Mouse (Mus musculus): ENCODE measurements around the gene Gfpt2. TPM values are rescaled to one million over a fixed set of nuclear protein-coding genes. Genes with fewer than 3 reads are reported as not detected.
"Not testable (repeated sequence)": the region's sequence is repeated elsewhere in the genome, so short reads cannot be mapped to it uniquely, and the experiment has no call there.

The Gfpt2 gene
- polyA plus RNA-seq, 1 experiment from 2014 or later, result 9.1 TPM

- no peak overlapping the region for H3K9ac ChIP-seq
- ATAC-seq (ENCODE audit: extremely low read depth, insufficient number of reproducible peaks, low FRiP score, low TSS enrichment), result no peak
- H3K36me3 ChIP-seq, result no peaks in the 10 kb centered on the region
- no peaks in the 10 kb centered on the region for H3K9me3 ChIP-seq
- no peak overlapping the region for H3K4me2 ChIP-seq
- H3K4me1 ChIP-seq, result peaks cover 14% of the 10 kb centered on the region; the same call in 1 of the 2 replicates
- H3K27me3 ChIP-seq (replicated peaks), result 0 out of 2 replicates have a peak, but pooled peaks cover 4% of the 10 kb centered on the region
- WGBS, result 71% methylated on average over 6 of the region's 6 CpGs
- no peak overlapping the region for H3K4me3 ChIP-seq
- no peak overlapping the region for H3K27ac ChIP-seq (replicated peaks)
Observed at GRCm38 (mm10) chr11:49798931-49799330, 5.0 kb downstream of the Gfpt2 start.

DNA sequence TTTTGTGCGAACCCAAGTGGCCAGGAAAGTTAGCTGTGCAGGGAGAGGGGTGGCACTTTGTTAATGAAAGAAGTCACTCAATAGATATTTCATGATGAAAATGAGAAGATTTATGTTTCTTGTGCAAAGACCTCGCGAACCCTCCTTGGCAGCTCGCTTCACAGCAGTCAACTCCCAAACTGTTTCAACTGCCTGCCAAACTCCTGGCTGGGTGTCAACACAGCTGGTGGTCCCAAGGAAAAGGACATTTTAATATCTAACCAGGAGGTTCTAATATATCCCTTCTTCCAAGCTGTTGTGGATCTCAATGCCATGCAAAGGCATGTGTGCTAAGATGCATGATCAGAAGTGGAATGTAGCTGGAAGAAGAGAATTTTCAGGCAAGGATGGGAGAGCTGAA is 7.5 kb downstream of the Gfpt2 start:
- whole genome bisulfite sequencing, result 79% methylated on average over 4 of the region's 4 CpGs
- no peaks in the 10 kb centered on the region for H3K27me3 ChIP-seq (replicated peaks)
- no peaks in the 10 kb centered on the region; the same call in 1 of the 2 replicates for H3K36me3 ChIP-seq
- H3K4me2 ChIP-seq, result no peak overlapping the region
- H3K4me3 ChIP-seq, result no peak overlapping the region
- no peaks in the 10 kb centered on the region for H3K4me1 ChIP-seq
- no peak for ATAC-seq (ENCODE audit: extremely low read depth, insufficient number of reproducible peaks, low FRiP score, low TSS enrichment)
- no peaks in the 10 kb centered on the region for H3K9me3 ChIP-seq
- H3K9ac ChIP-seq, result no peak overlapping the region
- H3K27ac ChIP-seq (replicated peaks), result no peak overlapping the region

- Histone ChIP-seq H3K4me1 (no peaks in the 10 kb centered on the region), H3K9me3 (no peaks in the 10 kb centered on the region), H3K4me3 (no peak overlapping the region), H3K27ac (replicated peaks) (no peak overlapping the region), H3K36me3 (peaks cover 5% of the 10 kb centered on the region), H3K9ac (no peak overlapping the region), H3K27me3 (replicated peaks) (no peaks in the 10 kb centered on the region), H3K4me2 (no peak overlapping the region)
- 93% methylated on average over 4 of the region's 4 CpGs for WGBS
- ATAC-seq (ENCODE audit: extremely low read depth, insufficient number of reproducible peaks, low FRiP score, low TSS enrichment), result no peak
Observed at GRCm38 (mm10) chr11:49803801-49804200, 9.8 kb downstream of the Gfpt2 start.

GRCm38 (mm10) chr11:49806218-49806617 is 12.2 kb downstream of the Gfpt2 start:
- H3K9me3 ChIP-seq, result no peaks in the 10 kb centered on the region
- 50% methylated on average over 3 of the region's 3 CpGs for WGBS
- ATAC-seq (ENCODE audit: extremely low read depth, insufficient number of reproducible peaks, low FRiP score, low TSS enrichment), result no peak

DNA sequence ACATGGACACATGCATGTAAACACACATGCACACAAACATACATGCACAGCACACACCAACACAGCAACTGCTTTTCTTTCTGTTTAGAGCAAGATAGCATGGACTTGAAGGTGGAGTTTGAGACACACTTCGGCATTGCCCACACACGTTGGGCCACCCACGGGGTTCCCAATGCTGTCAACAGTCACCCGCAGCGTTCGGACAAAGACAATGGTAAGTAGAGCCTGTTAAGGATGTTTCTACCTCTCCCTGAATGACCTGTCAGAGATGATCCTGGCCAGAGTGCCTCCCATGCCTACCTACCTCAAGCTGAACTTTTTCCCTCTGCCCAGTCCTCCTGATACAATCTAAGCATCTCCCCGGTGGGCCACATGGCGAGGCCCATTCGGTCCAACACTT is 15.0 kb downstream of the Gfpt2 start:
- peaks cover 25% of the 10 kb centered on the region for H3K36me3 ChIP-seq
- H3K27me3 ChIP-seq (replicated peaks), result no peaks in the 10 kb centered on the region
- H3K4me2 ChIP-seq, result no peak overlapping the region
- WGBS, result 89% methylated on average over 9 of the region's 9 CpGs
- no peak overlapping the region for H3K27ac ChIP-seq (replicated peaks)
- no peaks in the 10 kb centered on the region for H3K9me3 ChIP-seq
- no peak for ATAC-seq (ENCODE audit: extremely low read depth, insufficient number of reproducible peaks, low FRiP score, low TSS enrichment)
- no peak overlapping the region for H3K4me3 ChIP-seq
- H3K4me1 ChIP-seq, result peaks cover 13% of the 10 kb centered on the region
- H3K9ac ChIP-seq, result no peak overlapping the region

More at GRCm38 (mm10) chr11:49806218-49806617, 12.2 kb downstream of the Gfpt2 start:
- H3K9ac ChIP-seq, result no peak overlapping the region
- peaks cover 6% of the 10 kb centered on the region for H3K4me1 ChIP-seq
- no peak overlapping the region for H3K27ac ChIP-seq (replicated peaks)
- peaks cover 14% of the 10 kb centered on the region for H3K36me3 ChIP-seq
- H3K4me3 ChIP-seq, result no peak overlapping the region
- no peak overlapping the region for H3K4me2 ChIP-seq
- no peaks in the 10 kb centered on the region for H3K27me3 ChIP-seq (replicated peaks)

DNA sequence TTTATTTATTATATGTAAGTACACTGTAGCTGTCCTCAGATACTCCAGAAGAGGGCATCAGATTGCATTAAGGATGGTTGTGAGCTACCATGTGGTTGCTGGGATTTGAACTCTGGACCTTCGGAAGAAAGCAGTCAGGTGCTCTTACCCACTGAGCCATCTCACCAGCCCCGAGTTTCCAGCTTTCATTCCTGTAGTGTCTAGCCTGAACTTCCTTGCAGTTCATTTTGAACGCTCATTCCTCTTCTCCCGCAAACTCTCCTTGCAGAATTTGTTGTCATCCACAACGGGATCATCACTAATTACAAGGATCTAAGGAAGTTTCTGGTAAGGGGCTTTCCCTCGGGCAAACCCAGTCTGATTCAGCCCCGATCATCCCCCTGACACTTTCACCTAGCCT is 16.7 kb downstream of the Gfpt2 start:
- peak overlapping the region; percentile 61 for H3K27ac ChIP-seq (replicated peaks)
- H3K9me3 ChIP-seq; ATAC-seq (ENCODE audit: extremely low read depth, insufficient number of reproducible peaks, low FRiP score, low TSS enrichment); H3K9ac ChIP-seq; H3K4me2 ChIP-seq; H3K4me3 ChIP-seq; H3K27me3 ChIP-seq (replicated peaks): not testable (repeated sequence)
- 59% methylated on average over 7 of the region's 7 CpGs for WGBS
- peaks cover 13% of the 10 kb centered on the region for H3K4me1 ChIP-seq
- H3K36me3 ChIP-seq, result peaks cover 36% of the 10 kb centered on the region

- H3K9me3 ChIP-seq, result no peaks in the 10 kb centered on the region
- no peaks in the 10 kb centered on the region for H3K27me3 ChIP-seq (replicated peaks)
- peaks cover 13% of the 10 kb centered on the region for H3K4me1 ChIP-seq
- no peak overlapping the region for H3K4me2 ChIP-seq
- H3K4me3 ChIP-seq, result no peak overlapping the region
- peak overlapping the region; percentile 61 for H3K27ac ChIP-seq (replicated peaks)
- 37% methylated on average over 8 of the region's 8 CpGs for WGBS
- H3K36me3 ChIP-seq, result peaks cover 36% of the 10 kb centered on the region
- ATAC-seq (ENCODE audit: extremely low read depth, insufficient number of reproducible peaks, low FRiP score, low TSS enrichment), result peak; percentile 25; the same call in 1 of the 2 replicates
- H3K9ac ChIP-seq, result no peak overlapping the region
Observed at GRCm38 (mm10) chr11:49811099-49811541, 17.1 kb downstream of the Gfpt2 start.

DNA sequence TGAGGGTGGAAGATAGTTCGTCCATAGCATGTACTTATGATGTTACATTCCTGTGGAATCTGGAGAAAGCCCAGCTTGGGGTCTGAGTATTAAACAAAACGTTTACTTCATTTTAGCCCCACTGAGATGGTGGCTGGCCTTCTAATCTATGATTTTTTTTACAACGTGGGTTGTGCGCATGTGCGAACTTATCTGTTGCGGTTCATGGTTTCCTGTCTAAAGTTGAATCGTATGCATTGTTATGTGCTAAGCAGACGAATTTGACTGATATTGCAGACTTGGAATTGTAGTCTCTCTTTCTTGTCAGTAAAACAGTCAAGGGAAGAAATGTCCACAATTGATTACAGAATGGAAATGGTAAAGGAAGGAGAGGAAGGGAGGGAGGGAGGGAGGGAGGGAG is 17.9 kb downstream of the Gfpt2 start:
- 62% methylated on average over 8 of the region's 8 CpGs for WGBS
- no peak for ATAC-seq (ENCODE audit: extremely low read depth, insufficient number of reproducible peaks, low FRiP score, low TSS enrichment)
- peaks cover 36% of the 10 kb centered on the region for H3K36me3 ChIP-seq
- no peak overlapping the region for H3K4me3 ChIP-seq
- peak overlapping the region; percentile 61 for H3K27ac ChIP-seq (replicated peaks)
- peaks cover 13% of the 10 kb centered on the region for H3K4me1 ChIP-seq
- no peaks in the 10 kb centered on the region for H3K9me3 ChIP-seq
- H3K9ac ChIP-seq, result no peak overlapping the region
- H3K4me2 ChIP-seq, result no peak overlapping the region
- no peaks in the 10 kb centered on the region for H3K27me3 ChIP-seq (replicated peaks)

DNA sequence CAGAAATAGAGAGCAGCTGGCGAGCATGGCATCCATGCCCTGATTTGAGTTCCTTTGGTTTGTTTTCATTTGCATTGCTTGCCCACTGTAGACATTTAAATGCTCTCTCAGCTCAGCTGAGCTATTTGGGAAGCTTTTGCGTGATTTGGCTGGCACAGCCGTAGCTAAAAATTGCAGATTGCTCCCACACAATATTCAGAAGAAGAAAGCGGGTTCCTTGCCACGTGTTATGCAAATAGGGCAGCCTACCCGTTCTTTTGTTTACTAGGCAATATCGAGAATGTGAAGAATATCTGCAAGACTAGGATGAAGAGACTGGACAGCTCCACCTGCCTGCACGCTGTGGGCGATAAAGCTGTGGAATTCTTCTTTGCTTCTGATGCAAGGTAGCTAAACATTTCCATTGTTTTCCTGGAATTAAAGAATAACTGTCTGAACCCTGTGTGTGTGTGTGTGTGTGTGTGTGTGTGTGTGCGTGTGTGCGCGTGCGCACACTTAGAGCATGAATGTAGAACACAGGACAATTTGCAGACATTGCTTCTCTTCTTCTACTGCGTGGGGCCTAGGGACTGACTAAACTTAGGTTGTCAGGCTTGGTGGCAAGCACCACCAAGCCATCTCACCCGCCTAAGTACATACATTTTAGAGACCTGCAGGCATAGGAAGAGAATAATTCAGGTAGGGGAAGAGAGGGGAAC is 25.0 kb downstream of the Gfpt2 start:
- no peak for ATAC-seq (ENCODE audit: extremely low read depth, insufficient number of reproducible peaks, low FRiP score, low TSS enrichment)
- Histone ChIP-seq H3K27me3 (replicated peaks) (no peaks in the 10 kb centered on the region), H3K9ac (no peak overlapping the region), H3K27ac (replicated peaks) (no peak overlapping the region), H3K4me1 (no peaks in the 10 kb centered on the region), H3K4me3 (no peak overlapping the region), H3K36me3 (peaks cover 34% of the 10 kb centered on the region), H3K4me2 (no peak overlapping the region), H3K9me3 (no peaks in the 10 kb centered on the region)
- 83% methylated on average over 15 of the region's 15 CpGs for WGBS

DNA sequence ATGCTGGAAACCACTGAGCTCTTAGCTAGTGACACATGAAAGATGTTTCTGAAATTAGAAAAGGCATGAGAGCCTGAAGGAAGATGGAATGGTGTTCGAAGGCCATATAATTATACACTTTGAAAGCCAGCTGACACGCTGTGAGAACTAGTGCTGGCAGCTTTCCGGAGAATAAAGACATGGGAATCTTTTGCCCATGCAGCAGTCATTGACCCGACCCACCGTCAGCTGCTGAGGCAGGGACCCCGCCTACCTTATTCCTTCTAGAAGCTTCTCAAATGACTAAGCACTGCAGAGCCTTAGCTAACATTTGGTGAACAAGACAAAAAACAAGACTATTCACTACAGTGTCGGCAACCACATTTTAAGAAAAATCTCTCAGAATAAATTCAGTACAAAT is 25.7 kb downstream of the Gfpt2 start:
- WGBS, result 86% methylated on average over 7 of the region's 7 CpGs
- Histone ChIP-seq H3K4me1 (no peaks in the 10 kb centered on the region), H3K27me3 (replicated peaks) (no peaks in the 10 kb centered on the region), H3K27ac (replicated peaks) (no peak overlapping the region), H3K4me2 (no peak overlapping the region), H3K9ac (no peak overlapping the region), H3K36me3 (peaks cover 35% of the 10 kb centered on the region), H3K4me3 (no peak overlapping the region), H3K9me3 (no peaks in the 10 kb centered on the region)
- no peak for ATAC-seq (ENCODE audit: extremely low read depth, insufficient number of reproducible peaks, low FRiP score, low TSS enrichment)

DNA sequence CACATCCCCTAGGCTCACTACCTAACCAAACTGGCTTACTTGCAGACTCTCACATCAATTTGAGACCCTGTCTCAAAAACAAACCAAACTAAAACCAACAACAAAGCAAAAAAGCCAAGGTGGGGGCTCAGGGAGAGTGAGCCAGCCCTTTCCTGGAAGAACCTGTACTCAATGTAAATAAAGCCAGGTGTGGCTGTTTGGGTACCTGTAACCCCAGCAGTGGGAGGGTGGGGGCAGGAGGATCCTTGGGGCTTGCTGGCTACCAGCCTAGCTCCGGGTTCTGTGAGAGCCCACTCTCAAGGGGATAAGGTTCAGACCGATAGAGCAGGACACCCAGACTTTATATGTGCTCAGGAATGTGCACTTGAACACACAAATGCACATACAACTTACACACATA is 26.9 kb downstream of the Gfpt2 start:
- 83% methylated on average over 2 of the region's 2 CpGs for WGBS
- Histone ChIP-seq H3K27me3 (replicated peaks) (no peaks in the 10 kb centered on the region), H3K4me1 (no peaks in the 10 kb centered on the region), H3K36me3 (peaks cover 34% of the 10 kb centered on the region), H3K27ac (replicated peaks) (no peak overlapping the region), H3K9ac (no peak overlapping the region), H3K4me3 (no peak overlapping the region), H3K9me3 (no peaks in the 10 kb centered on the region), H3K4me2 (no peak overlapping the region)
- ATAC-seq (ENCODE audit: extremely low read depth, insufficient number of reproducible peaks, low FRiP score, low TSS enrichment), result no peak

GRCm38 (mm10) chr11:49821546-49821945 is 27.6 kb downstream of the Gfpt2 start:
- no peak for ATAC-seq (ENCODE audit: extremely low read depth, insufficient number of reproducible peaks, low FRiP score, low TSS enrichment)
- Histone ChIP-seq H3K27me3 (replicated peaks) (no peaks in the 10 kb centered on the region), H3K9me3 (no peaks in the 10 kb centered on the region), H3K36me3 (peaks cover 37% of the 10 kb centered on the region), H3K4me1 (no peaks in the 10 kb centered on the region), H3K9ac (no peak overlapping the region), H3K4me2 (no peak overlapping the region), H3K4me3 (no peak overlapping the region), H3K27ac (replicated peaks) (no peak overlapping the region)
- 77% methylated on average over 2 of the region's 2 CpGs for WGBS
